8 mouse cellular contexts compared by ENCODE assay signal in the genomic region with DNA sequence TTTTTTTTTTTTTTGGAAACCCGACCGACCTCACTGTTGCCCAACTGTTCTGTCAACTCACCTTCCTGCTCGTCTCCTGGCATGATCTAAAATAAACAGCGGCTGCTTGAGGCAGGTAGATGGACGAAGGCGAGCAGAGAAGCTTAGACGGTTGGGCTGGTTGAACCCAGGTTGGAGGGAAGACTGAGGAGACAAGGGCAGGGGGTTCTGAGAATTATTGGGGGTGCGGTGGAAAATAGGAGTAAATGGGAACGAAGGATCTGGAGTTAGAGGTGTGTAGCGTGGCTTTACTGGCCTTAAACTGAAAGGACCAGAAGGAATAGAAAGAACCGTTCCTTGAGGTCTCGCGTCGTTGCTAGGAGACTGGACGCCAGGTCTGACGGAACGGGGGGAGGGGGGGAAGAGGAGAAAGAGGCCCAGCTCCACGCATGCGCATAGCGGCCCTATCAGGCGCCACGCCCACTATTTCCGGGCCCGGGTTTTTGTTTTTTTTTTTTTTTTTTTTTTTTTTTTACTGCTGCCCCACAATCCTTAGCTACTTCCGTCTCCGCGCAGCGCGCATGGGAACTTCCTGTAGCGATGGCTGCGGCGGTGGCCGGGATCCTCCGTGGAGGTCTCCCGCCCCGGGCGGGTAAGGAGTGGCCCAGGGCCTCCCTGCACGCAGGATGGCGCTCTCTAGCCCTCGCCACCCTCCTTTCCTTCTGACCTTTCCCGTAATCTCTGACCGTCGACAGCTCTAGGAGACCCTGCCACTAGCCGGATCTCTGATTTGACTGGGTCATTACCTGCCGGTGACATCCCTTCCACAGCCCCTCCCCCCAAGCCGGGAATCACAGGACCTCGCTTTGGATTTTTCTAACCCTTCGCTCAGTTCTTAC. TPM values are rescaled to one million over a fixed set of nuclear protein-coding genes. Genes with fewer than 3 reads are reported as not detected.
DNase-seq lines count a peak whose midpoint lies in the region; ATAC-seq and TF ChIP-seq lines count a peak whose summit lies in the region.

A gene (minus strand): TSS at position 386 of the 878 bp plus-strand sequence.
A gene (plus strand): TSS at position 539 of the 878 bp plus-strand sequence.

- no peaks in the 10 kb centered on the region for H3K27me3 ChIP-seq in erythroblast, embryonic 14.5 days (ENCODE audit: control insufficient read depth)
- 0 out of 2 replicates have a peak, but pooled peaks cover under 1% of the 10 kb centered on the region for H3K27me3 ChIP-seq in heart, embryonic 12.5 days (replicated peaks)
- no peaks in the 10 kb centered on the region for H3K27me3 ChIP-seq in kidney, embryonic 16.5 days (ENCODE audit: insufficient read depth, low read length)
- no peaks in the 10 kb centered on the region for H3K27me3 ChIP-seq in liver, adult 2 months (ENCODE audit: control insufficient read depth, insufficient read depth, low read length)

- H3K9me3 ChIP-seq in erythroblast, embryonic 14.5 days (ENCODE audit: control insufficient read depth, low read length), result no peaks in the 10 kb centered on the region
- no peaks in the 10 kb centered on the region for H3K9me3 ChIP-seq in heart, embryonic 12.5 days (replicated peaks)
- H3K9me3 ChIP-seq in kidney, embryonic 16.5 days (ENCODE audit: low read length), result no peaks in the 10 kb centered on the region

- under 1% methylated on average over 46 of the region's 48 CpGs for WGBS in heart, embryonic 12.5 days
- WGBS in kidney, embryonic 16.5 days, result under 1% methylated on average over 48 of the region's 48 CpGs
- WGBS in liver, adult 2 months, result under 1% methylated on average over 48 of the region's 48 CpGs

- peak within 1 kb of the TSS; percentile 92 for H3K4me3 ChIP-seq in erythroblast, embryonic 14.5 days (replicated peaks)
- peak within 1 kb of the TSS; percentile 98 for H3K4me3 ChIP-seq in heart, embryonic 12.5 days
- H3K4me3 ChIP-seq in kidney, embryonic 16.5 days (ENCODE audit: low read length), result peak within 1 kb of the TSS; percentile 78
- H3K4me3 ChIP-seq in liver, adult 2 months (ENCODE audit: insufficient read depth, low read depth, low read length), result peak within 1 kb of the TSS; percentile 85

- peak within 1 kb of the TSS; percentile 53; the same call in 1 of the 2 replicates for H3K27ac ChIP-seq in heart, embryonic 12.5 days (ENCODE audit: poor library complexity, severe bottlenecking)
- H3K27ac ChIP-seq in kidney, embryonic 16.5 days (ENCODE audit: low read length), result peak within 1 kb of the TSS; percentile 72
- peak within 1 kb of the TSS; percentile 60 for H3K27ac ChIP-seq in liver, adult 2 months (replicated peaks; ENCODE audit: insufficient read depth, low read depth, low read length)

- ATAC-seq in heart, embryonic 12.5 days (ENCODE audit: insufficient number of reproducible peaks, low FRiP score), result peak; percentile 88
- ATAC-seq in kidney, embryonic 16.5 days (ENCODE audit: low FRiP score, low TSS enrichment), result peak; percentile 93
- peak; percentile 89 for ATAC-seq in monocyte, adult 5-6 weeks (replicated peaks; ENCODE audit: insufficient number of reproducible peaks, low FRiP score, low TSS enrichment, poor library complexity, severe bottlenecking)

- H3K9ac ChIP-seq in heart, embryonic 12.5 days, result peak within 1 kb of the TSS; percentile 94
- peak within 1 kb of the TSS; percentile 83 for H3K9ac ChIP-seq in kidney, embryonic 16.5 days (replicated peaks; ENCODE audit: low read length)
- peak within 1 kb of the TSS; percentile 90 for H3K9ac ChIP-seq in liver, adult 2 months (ENCODE audit: low read depth, low read length)

- H3K36me3 ChIP-seq in erythroblast, embryonic 14.5 days (ENCODE audit: control insufficient read depth), result peaks cover 17% of the 10 kb centered on the region
- H3K36me3 ChIP-seq in heart, embryonic 12.5 days, result peaks cover 26% of the 10 kb centered on the region
- peaks cover 12% of the 10 kb centered on the region; the same call in 1 of the 2 replicates for H3K36me3 ChIP-seq in kidney, embryonic 16.5 days (ENCODE audit: insufficient read depth, low read length)
- H3K36me3 ChIP-seq in liver, adult 2 months (ENCODE audit: control insufficient read depth, insufficient read depth, low read length), result no peaks in the 10 kb centered on the region

- TF ChIP-seq POLR2A in liver, adult 2 months (IDR thresholded peaks at IDR 0.05; ENCODE audit: extremely low read depth, insufficient read depth, low read length), result peak; percentile 56

- peak; percentile 98 for DNase-seq in CD4-positive, CD25-positive, alpha-beta regulatory T cell, adult 2 months (ENCODE audit: low read depth, low spot score)
- peak; percentile 92 for DNase-seq in brain, embryonic 18.5 days (ENCODE audit: low read depth, low spot score)
- peak; percentile 75 for DNase-seq in liver, adult 2 months (ENCODE audit: extremely low read depth, low read depth, low spot score)
- DNase-seq in spleen, postnatal 36 days (ENCODE audit: low spot score in 2 of 2), result peak; percentile 84

- peak within 1 kb of the TSS; percentile 96 for H3K4me2 ChIP-seq in heart, embryonic 12.5 days
- H3K4me2 ChIP-seq in kidney, embryonic 16.5 days (replicated peaks; ENCODE audit: low read depth, low read length), result peak within 1 kb of the TSS; percentile 91

- H3K4me1 ChIP-seq in erythroblast, embryonic 14.5 days (ENCODE audit: control insufficient read depth), result peaks cover 33% of the 10 kb centered on the region
- peaks cover 12% of the 10 kb centered on the region for H3K4me1 ChIP-seq in heart, embryonic 12.5 days (replicated peaks)
- H3K4me1 ChIP-seq in kidney, embryonic 16.5 days (ENCODE audit: insufficient read depth, low read length), result peaks cover 16% of the 10 kb centered on the region
- peaks cover 6% of the 10 kb centered on the region for H3K4me1 ChIP-seq in liver, adult 2 months (ENCODE audit: control insufficient read depth, insufficient read depth, low read length)

- peaks cover 3% of the 10 kb centered on the region; the same call in 1 of the 2 replicates for H3K79me2 ChIP-seq in liver, adult 2 months (ENCODE audit: control insufficient read depth, insufficient read depth, low read length)

- TF ChIP-seq CTCF in liver, adult 2 months (IDR thresholded peaks at IDR 0.05; ENCODE audit: low read depth, low read length), result no peak

RNA-seq across cellular contexts. Expression of the first gene that starts in this region (rescaled TPM):
- polyA plus RNA-seq in erythroblast, embryonic 14.5 days (2012), result not detected in 2 replicates
- 0.28 and 0.66 TPM in 2 replicates for polyA plus RNA-seq in heart, embryonic 12.5 days (2016; fragmentation: Nextera tagmentation; extraction: Ambion mirVana)
- polyA plus RNA-seq in kidney, embryonic 16.5 days (2015; fragmentation: Nextera tagmentation; extraction: Ambion mirVana), result 1.3 and 1.5 TPM in 2 replicates
- 0.28 and 1.1 TPM in 2 replicates for total RNA-seq in liver, adult 2 months (2014; rRNA removed)
- polyA plus RNA-seq in liver, adult 2 months (2012; rRNA removed), result 1.0 and 1.1 TPM in 2 replicates
- not detected in 3 replicates for total RNA-seq in monocyte, adult 5-6 weeks (2017)

RNA-seq across cellular contexts. Expression of the second gene that starts in this region (rescaled TPM):
- polyA plus RNA-seq in erythroblast, embryonic 14.5 days (2012), result 1.7 and 2.4 TPM in 2 replicates
- 71.3 and 74.7 TPM in 2 replicates for polyA plus RNA-seq in heart, embryonic 12.5 days (2016; fragmentation: Nextera tagmentation; extraction: Ambion mirVana)
- 92.9 and 98.8 TPM in 2 replicates for polyA plus RNA-seq in kidney, embryonic 16.5 days (2015; fragmentation: Nextera tagmentation; extraction: Ambion mirVana)
- 19.5 and 29.2 TPM in 2 replicates for total RNA-seq in liver, adult 2 months (2014; rRNA removed)
- 86.8 and 120 TPM in 2 replicates for polyA plus RNA-seq in liver, adult 2 months (2012; rRNA removed)
- 12.3 to 17.5 TPM (median 13.4 TPM) in 3 replicates for total RNA-seq in monocyte, adult 5-6 weeks (2017)

Comparison
In these comparisons a context has a peak if more than half of its experiments do, and no peak if none do; other contexts are left out.
1. Peak in every context shown above with its lines: DNase-seq, ATAC-seq, H3K4me3 ChIP-seq and H3K27ac ChIP-seq.
2. RNA of the second gene that starts in this region (polyA plus RNA-seq): 92.9 to 98.8 TPM in kidney, embryonic 16.5 days, 86.8 to 120 TPM in liver, adult 2 months and 71.3 to 74.7 TPM in heart, embryonic 12.5 days; 1.7 to 2.4 TPM in erythroblast, embryonic 14.5 days; every median in the first group is over 10 times any median in the second.